Mouse (Mus musculus) hindbrain, postnatal 0 days (tissue): ENCODE data around the gene Optn. TPM values are rescaled to one million over a fixed set of nuclear protein-coding genes. Genes with fewer than 3 reads are reported as not detected.

Experiments
- ATAC-seq: fragments of 200-750 bp; cut with Nextera tagmentation; 2 replicates; pipeline ENCODE4 v1.8.0; 2017; ENCODE audit warnings: mild to moderate bottlenecking, moderate TSS enrichment, moderate library complexity
- DNase-seq: peaks from one replicate; pipeline ENCODE4 v3.0.0-alpha.2; 2015; ENCODE audit warnings: low spot score
- H3K27ac ChIP-seq: fragments of 300-500 bp; sonication (generic); 2 replicates; pipeline ENCODE4 v1.5.1; 2014; ENCODE audit warnings: mild to moderate bottlenecking
- H3K27me3 ChIP-seq: fragments of 300-500 bp; sonication (generic); 2 replicates; pipeline ENCODE4 v1.6.1; 2014; ENCODE audit warnings: low read length, mixed read lengths; ENCODE audit not compliant: insufficient read depth
- H3K36me3 ChIP-seq: fragments of 300-500 bp; sonication (generic); 2 replicates; pipeline ENCODE4 v1.6.1; 2014; ENCODE audit warnings: low read length, mixed read lengths; ENCODE audit not compliant: insufficient read depth
- H3K4me1 ChIP-seq: fragments of 300-500 bp; sonication (generic); 2 replicates; pipeline ENCODE4 v1.6.1; 2014; ENCODE audit warnings: antibody characterized with exemption, low read length, mixed read lengths; ENCODE audit not compliant: insufficient read depth
- H3K4me2 ChIP-seq: fragments of 300-500 bp; sonication (generic); 2 replicates; pipeline ENCODE4 v1.6.1; 2014; ENCODE audit warnings: low read depth, mild to moderate bottlenecking, low read length, moderate library complexity, mixed read lengths
- H3K4me3 ChIP-seq: fragments of 300-500 bp; sonication (generic); 2 replicates; pipeline ENCODE4 v1.5.1; 2014; ENCODE audit warnings: low read length
- H3K9ac ChIP-seq: fragments of 300-500 bp; sonication (generic); replicated peaks from 2 replicates; pipeline ENCODE4 v1.6.1; 2014; ENCODE audit warnings: mild to moderate bottlenecking, low read length, moderate library complexity, mixed read lengths
- H3K9me3 ChIP-seq: fragments of 300-500 bp; sonication (generic); 2 replicates; pipeline ENCODE4 v1.6.1; 2016; ENCODE audit warnings: low read length, mixed read lengths
- CTCF ChIP-seq: IDR thresholded peaks from 2 replicates; pipeline ENCODE4 v1.5.1; 2016; ENCODE audit warnings: antibody characterized with exemption, control low read depth, low read depth
- WGBS: fragments of 180-500 bp; shearing (Covaris S2); extraction: QIAGEN DNeasy Blood & Tissue Kit; methylation state at CpG from one replicate; pipeline ENCODE4 v1.1.7; 2014; 5-methylcytosine and 5-hydroxymethylcytosine counted together
- polyA plus RNA-seq: library from polyadenylated mRNA; unstranded; fragments of >200 nt; fragmentation: Nextera tagmentation; extraction: Ambion mirVana; gene quantifications from 2 replicates; pipeline ENCODE4 v1.2.1, GENCODE M21; 2015
- total RNA-seq: library from RNA; depleted of rRNA; stranded (reverse); fragments of >200 nt; gene quantifications from 2 replicates; pipeline ENCODE4 v1.2.3, GENCODE M21; 2014

The Optn gene
- total and polyA plus RNA-seq, 2 experiments from 2014 or later, result 39.2 to 39.3 TPM

- H3K36me3 ChIP-seq, result peaks cover 17% of the 10 kb centered on the region
- DNase-seq (no peak), ATAC-seq (no peak)
- TF ChIP-seq CTCF, result no peak
- H3K9me3 ChIP-seq, result no peaks in the 10 kb centered on the region
- H3K4me1 ChIP-seq, result no peaks in the 10 kb centered on the region
- H3K27me3 ChIP-seq, result no peaks in the 10 kb centered on the region
- H3K4me3 ChIP-seq, result no peak overlapping the region
- H3K27ac ChIP-seq, result no peak overlapping the region; the same call in 1 of the 2 replicates
- no peak overlapping the region for H3K9ac ChIP-seq
- 74% methylated on average over 13 of the region's 13 CpGs for WGBS
- H3K4me2 ChIP-seq, result no peak overlapping the region
Measured at GRCm38 (mm10) chr2:5039350-5040170, 24.3 kb downstream of the Optn start.

GRCm38 (mm10) chr2:5038320-5038719 lies 25.5 kb downstream of the Optn start:
- Histone ChIP-seq H3K4me3 (no peak overlapping the region), H3K9me3 (no peaks in the 10 kb centered on the region), H3K27ac (peak overlapping the region; percentile 45; the same call in 1 of the 2 replicates), H3K4me2 (no peak overlapping the region), H3K27me3 (no peaks in the 10 kb centered on the region), H3K4me1 (no peaks in the 10 kb centered on the region), H3K36me3 (peaks cover 17% of the 10 kb centered on the region), H3K9ac (no peak overlapping the region)
- TF ChIP-seq CTCF, result no peak
- 35% methylated on average over 5 of the region's 5 CpGs for WGBS
- peak; percentile 75 for ATAC-seq
- peak; percentile 75 for DNase-seq

GRCm38 (mm10) chr2:5037390-5037789 lies 26.5 kb downstream of the Optn start:
- H3K4me2 ChIP-seq, result no peak overlapping the region
- H3K27me3 ChIP-seq, result no peaks in the 10 kb centered on the region
- H3K36me3 ChIP-seq, result peaks cover 17% of the 10 kb centered on the region
- H3K27ac ChIP-seq, result no peak overlapping the region
- TF ChIP-seq CTCF, result no peak
- no peaks in the 10 kb centered on the region for H3K4me1 ChIP-seq
- 36% methylated on average over 3 of the region's 3 CpGs for WGBS
- no peaks in the 10 kb centered on the region for H3K9me3 ChIP-seq
- DNase-seq (no peak), ATAC-seq (no peak)
- no peak overlapping the region for H3K4me3 ChIP-seq
- H3K9ac ChIP-seq, result no peak overlapping the region

- Histone ChIP-seq H3K27me3 (no peaks in the 10 kb centered on the region), H3K36me3 (peaks cover 17% of the 10 kb centered on the region), H3K4me2 (no peak overlapping the region), H3K9me3 (no peaks in the 10 kb centered on the region), H3K9ac (no peak overlapping the region), H3K27ac (no peak overlapping the region), H3K4me3 (no peak overlapping the region), H3K4me1 (no peaks in the 10 kb centered on the region)
- WGBS, result 57% methylated on average over 10 of the region's 10 CpGs
- no peak for TF ChIP-seq CTCF
- ATAC-seq, result no peak
- DNase-seq, result no peak
Measured at GRCm38 (mm10) chr2:5036411-5037076, 27.3 kb downstream of the Optn start.

- Histone ChIP-seq H3K4me3 (no peak overlapping the region), H3K9ac (no peak overlapping the region), H3K4me2 (no peak overlapping the region), H3K27me3 (no peaks in the 10 kb centered on the region), H3K4me1 (no peaks in the 10 kb centered on the region), H3K36me3 (peaks cover 18% of the 10 kb centered on the region), H3K27ac (no peak overlapping the region), H3K9me3 (no peaks in the 10 kb centered on the region)
- TF ChIP-seq CTCF, result no peak
- WGBS, result 77% methylated on average over 9 of the region's 9 CpGs
- DNase-seq (no peak), ATAC-seq (no peak)
Measured at GRCm38 (mm10) chr2:5035241-5035640, 28.6 kb downstream of the Optn start.

GRCm38 (mm10) chr2:5034801-5035200 lies 29.1 kb downstream of the Optn start:
- H3K4me2 ChIP-seq, result no peak overlapping the region
- WGBS, result 84% methylated on average over 8 of the region's 8 CpGs

More at GRCm38 (mm10) chr2:5034801-5035200, 29.1 kb downstream of the Optn start:
- Histone ChIP-seq H3K9me3 (no peaks in the 10 kb centered on the region), H3K9ac (no peak overlapping the region), H3K27ac (no peak overlapping the region), H3K36me3 (peaks cover 14% of the 10 kb centered on the region; the same call in 1 of the 2 replicates), H3K4me3 (no peak overlapping the region), H3K27me3 (no peaks in the 10 kb centered on the region), H3K4me1 (no peaks in the 10 kb centered on the region)
- no peak for ATAC-seq
- no peak for TF ChIP-seq CTCF
- no peak for DNase-seq
